Mouse (Mus musculus) small intestine, adult 2 months (tissue): ENCODE data around the gene Pmm2.

Experiments
- CTCF ChIP-seq: fragments of 200-500 bp; IDR thresholded peaks from 2 replicates; pipeline ENCODE4 v1.5.1; 2012; ENCODE audit warnings: low read depth, mild to moderate bottlenecking, control low read depth, inconsistent platforms, low read length, moderate library complexity, mixed read lengths; ENCODE audit not compliant: insufficient replicate concordance, insufficient read length; ENCODE audit errors: extremely low read depth
- POLR2A ChIP-seq: fragments of 200-500 bp; IDR thresholded peaks from 2 replicates; pipeline ENCODE4 v1.6.1; 2012; ENCODE audit warnings: low read depth, mild to moderate bottlenecking, control low read depth, inconsistent platforms, low read length, moderate library complexity

GRCm38 (mm10) chr16:8711998-8712397, 74.5 kb downstream of the Pmm2 start:
- TF ChIP-seq CTCF (no peak), POLR2A (no peak)
